Mouse (Mus musculus) urinary bladder, adult 18-20 months (tissue): Measurements from ENCODE around the gene Rara.
A peak's percentile ranks its signal among the peaks of the same experiment; 100 is the strongest.
"Not testable (repeated sequence)": the region's sequence is repeated elsewhere in the genome, so short reads cannot be mapped to it uniquely, and the experiment has no call there.

Experiments
- DNase-seq, 2 experiments: peaks; one replicate each; pipeline ENCODE4 v3.0.0; 2022; ENCODE audit warnings: low spot score in 2 of 2, mixed read lengths in 2 of 2

The Rara gene

DNA sequence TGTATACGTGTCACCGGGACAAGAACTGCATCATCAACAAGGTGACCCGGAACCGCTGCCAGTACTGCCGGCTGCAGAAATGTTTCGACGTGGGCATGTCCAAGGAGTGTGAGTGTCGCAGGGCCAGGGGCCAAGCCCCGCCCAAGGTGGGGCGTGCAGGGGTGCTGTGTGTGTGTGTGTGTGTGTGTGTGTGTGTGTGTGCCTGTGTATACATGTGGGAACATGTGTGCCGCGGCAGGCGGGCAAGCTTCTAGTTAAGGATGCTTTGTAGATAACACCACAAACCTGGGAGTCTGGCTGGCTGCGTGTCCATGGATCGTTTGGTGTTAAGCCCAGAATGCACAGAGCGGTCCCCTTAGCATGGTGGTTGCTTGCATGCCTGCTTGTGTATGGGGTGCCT is 40.5 kb downstream of the Rara start:
- no peak for DNase-seq

DNA sequence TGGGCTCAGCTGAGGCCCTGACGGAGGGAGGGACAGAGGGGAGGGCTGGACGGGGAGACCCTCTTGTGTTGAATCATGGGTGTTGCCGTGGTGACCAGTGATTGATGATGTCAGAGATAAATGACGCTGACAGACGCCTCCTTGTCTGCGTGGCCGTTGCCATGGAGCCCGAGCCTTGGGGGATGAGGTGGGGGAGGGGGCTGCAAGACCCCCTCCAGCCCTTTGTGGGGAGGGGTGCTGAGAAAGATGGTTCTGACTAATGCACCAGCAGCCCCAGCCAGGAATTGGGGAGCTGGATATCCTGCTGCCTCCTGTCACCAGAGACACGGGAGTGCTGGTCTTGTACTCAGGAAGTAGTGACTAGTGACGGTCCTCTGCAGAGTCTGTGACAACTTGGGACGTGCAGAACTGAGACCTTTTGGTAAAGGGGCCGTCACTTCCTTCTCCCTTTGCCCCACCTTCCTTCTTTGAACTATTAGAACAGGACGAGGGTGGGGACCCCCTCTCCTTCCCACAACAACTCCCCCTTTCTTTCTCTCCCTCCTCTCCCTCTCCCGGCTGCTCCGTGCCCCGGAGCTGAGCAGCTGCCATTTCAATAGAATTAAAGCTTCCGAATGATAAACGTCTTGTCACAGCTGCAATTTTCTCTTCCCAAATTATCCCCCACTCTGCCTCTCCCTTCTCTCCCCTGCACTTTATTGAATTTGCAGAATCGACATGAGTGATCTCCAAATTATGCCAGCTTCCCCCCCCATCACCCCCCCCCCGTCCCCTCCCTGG is 41.3 kb downstream of the Rara start:
- no peak for DNase-seq

DNA sequence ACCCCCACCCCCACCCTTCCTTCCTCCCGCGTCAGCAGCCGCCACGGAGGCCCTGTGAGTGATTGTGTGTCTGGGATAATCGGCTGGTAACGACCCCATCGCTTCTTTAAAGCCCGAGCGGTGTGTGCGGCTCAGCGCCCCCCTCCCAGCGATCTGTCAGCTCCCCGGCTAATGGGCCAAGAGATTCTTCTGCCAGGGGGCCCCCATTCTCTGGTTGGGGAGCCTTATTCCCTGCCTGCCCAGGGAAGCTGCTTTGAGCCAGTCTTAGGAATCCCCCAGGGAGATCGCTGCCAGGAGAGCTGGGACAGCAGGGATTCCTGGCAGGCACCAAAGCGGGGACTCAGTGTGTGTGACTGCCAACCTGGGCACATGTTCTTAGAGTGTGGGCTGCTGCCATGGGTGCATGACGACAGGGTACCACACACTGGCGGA is 41.9 kb downstream of the Rara start:
- no peak for DNase-seq

DNA sequence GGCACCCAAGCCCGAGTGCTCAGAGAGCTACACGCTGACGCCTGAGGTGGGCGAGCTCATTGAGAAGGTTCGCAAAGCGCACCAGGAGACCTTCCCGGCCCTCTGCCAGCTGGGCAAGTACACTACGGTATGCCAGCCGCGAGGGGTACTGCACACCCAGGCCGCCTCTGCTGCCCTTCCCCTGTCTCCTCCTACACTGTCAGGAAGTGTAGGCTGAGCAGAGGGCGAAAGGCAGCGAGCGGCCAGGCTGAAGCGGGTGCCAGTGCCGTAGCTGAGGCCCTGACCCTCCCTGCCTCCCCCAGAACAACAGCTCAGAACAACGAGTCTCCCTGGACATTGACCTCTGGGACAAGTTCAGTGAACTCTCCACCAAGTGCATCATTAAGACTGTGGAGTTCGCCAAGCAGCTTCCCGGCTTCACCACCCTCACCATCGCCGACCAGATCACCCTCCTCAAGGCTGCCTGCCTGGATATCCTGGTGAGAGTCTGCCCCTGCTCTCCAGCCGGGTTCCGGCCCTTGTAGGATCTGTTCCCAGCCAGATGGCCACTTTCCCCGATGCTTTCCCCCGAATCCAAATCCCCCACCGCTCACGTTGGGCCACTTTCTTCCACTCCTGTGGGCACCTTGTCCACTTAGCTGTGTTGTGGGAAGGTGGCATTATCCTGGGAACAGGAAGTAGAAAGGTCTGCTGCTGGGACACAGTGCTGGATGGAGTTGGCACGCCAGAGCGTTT is 42.7 kb downstream of the Rara start:
- DNase-seq: no peak

DNA sequence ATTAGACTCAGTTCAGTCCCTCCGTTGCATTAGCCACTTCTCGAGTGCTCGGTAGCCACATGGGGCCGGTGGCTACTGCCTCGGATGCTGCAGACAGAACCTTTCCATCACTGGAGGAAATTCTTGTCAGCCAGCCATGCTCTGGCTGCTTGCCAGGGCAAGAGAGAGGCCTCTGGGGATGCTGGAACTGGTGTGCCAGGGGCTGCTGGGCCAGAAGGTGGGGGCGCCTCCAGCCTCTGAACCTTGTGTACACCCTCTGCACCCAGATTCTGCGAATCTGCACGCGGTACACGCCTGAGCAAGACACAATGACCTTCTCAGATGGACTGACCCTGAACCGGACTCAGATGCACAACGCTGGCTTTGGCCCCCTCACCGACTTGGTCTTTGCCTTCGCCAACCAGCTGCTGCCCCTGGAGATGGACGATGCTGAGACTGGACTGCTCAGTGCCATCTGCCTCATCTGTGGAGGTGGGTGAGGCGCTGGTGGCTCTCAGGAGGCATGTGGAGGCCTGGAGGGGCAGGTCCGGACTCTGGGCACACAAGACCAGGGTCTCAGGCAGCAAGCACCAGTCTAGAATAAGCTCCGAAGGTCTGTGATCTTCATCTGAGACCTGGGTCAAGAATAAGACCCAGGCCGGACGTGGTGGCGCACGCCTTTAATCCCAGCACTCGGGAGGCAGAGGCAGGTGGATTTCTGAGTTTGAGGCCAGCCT is 43.9 kb downstream of the Rara start:
- DNase-seq: no peak

DNA sequence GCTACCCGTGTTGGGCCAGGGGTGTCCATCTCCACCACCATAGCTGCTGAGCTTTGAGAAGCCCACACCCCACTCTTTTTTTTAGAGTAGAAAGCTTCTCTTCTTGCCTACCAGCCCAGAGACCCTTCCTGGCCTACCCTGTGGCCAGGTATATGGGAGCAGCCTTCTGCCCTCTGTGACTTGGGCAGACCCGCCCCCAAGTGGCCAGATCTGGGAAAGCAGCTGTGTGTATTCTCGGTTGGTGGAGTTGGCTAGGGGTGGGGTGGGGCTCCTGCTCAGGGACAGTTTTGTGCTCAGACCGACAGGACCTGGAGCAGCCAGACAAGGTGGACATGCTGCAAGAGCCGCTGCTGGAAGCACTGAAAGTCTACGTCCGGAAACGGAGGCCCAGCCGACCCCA is 44.6 kb downstream of the Rara start:
- peak; percentile 65 to 82 for DNase-seq

DNA sequence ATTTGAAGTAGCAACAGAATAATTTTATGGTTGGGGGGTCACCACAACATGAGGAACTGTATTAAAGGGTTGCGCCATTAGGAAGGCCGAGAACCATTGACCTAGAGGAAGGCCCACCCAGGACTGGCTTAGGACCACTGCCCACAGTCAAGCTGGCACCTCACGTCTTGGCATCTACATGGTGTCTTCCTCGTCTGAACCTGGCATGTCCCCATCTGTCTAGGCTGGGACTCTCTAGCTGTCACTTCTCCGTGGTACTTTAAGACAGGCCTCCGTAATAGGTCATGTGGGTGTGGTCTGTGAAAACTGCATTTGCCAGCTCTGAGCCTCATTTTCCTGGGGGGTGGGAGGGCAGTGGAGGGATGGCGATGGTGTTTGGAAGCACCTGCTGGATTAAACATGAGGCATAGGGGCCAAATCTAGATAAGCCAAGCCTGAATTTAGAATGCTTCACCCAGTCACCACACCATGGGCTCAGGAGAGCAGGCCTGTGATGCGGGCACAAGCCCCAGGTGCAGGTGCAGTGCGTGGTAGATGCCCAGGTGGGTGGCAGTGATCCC is 45.3 kb downstream of the Rara start:
- no peak for DNase-seq

DNA sequence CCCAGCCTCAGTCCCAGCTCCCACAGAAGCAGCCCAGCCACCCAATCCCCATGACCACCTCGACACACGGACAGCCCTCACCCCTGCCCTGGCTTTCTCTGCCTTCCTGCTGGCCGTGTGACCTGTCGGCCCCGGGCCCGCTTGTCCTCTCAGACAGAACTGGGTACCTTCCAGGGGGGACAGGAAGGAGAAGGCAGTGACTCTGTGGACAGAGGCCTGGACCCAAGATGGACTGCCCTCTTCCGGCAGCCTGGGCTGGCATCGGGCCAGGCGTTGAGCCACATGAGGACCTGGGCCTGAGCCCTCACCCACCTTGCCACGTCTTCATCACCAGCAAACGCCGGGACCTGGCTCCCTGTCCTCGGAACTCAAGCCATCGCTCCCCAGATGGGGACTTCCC is 46.0 kb downstream of the Rara start:
- DNase-seq: no peak

DNA sequence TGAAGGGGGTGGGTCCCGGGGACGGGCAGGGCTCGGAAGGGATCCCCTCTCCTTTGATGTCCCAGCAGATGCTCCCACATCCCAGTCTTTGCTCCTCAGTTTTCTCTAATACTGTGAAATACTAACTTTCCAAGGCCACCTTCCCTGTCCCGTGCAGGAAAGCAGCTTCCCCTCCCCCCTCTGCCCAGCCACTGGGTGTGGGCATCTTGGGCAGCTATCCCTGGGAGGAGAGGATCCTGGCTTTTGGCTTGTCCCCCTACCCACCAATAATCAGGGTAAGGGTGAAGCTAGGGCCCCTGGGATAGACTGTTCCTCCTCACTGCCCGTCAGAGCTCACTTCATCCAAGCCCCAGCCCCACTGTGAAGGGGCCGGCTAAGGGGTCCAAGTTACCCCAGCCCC is 46.6 kb downstream of the Rara start:
- no peak for DNase-seq

DNA sequence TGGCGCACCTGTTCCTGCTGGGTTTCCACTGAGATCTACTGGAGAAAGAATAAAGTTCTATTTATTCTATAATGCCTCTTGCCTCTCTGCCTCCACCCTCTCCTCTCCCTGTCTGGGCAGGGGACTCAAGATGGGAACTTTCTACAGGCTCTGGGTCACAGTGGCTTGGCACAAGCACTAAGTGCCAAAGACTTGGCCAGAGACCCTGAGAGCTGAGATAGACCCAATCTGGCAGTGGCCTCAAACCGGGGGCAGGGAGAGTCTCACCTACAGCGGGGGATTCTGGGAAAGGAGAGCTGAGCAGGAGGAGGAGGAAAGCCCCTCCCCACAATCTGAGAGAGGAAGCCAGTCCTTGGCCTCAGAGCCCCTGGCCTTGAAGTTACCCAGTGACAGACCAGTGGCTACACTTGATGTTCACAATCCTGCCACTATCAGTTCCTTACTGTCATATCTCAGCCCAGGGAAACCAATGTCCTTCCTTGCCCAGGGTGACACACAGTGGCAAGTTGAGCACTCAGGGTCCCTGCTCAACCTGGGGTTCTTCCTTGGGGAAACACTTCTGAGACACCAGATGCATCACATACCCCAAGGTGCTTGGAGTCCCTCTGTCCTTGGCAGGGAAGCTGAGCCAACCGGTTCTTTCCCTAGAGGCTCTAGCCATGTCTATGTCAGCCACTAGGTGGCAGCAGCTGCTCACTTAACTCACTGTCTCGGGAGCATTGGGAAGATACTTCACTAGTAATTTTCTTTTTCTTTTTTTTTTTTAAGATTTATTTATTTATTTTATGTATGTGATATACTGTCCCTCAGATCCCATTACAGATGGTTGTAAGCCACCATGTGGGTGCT is 47.5 kb downstream of the Rara start:
- DNase-seq: no peak

DNA sequence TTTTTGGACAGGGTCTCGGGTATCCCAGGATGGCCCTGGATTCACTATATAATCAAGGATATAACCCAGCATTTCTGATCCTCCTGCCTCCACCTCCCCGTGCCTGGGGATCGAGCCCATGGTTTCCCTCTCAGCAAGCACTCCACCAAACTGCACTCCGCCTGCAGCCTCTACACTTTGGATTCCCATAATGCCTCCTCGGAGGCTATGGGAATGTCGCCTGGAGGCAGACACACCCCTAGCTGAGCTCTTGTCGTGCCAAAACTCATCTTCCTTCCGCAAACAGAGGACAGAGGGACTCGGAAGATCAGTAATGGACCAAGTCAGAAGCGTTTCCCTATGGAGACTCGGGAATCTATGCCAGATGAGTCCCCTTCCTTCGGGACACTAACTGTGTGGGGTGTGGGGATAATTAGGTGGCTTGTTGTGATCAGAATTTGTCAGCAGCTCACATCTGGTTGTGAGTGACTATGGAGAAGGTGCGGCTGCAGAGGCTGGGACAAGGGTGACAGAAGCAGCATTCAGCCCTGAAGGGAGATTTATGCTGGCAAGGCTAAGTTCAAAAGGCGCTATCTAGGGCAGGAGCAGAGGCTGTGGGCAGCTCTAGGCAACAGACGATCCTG is 51.0 kb downstream of the Rara start:
- no peak for DNase-seq

DNA sequence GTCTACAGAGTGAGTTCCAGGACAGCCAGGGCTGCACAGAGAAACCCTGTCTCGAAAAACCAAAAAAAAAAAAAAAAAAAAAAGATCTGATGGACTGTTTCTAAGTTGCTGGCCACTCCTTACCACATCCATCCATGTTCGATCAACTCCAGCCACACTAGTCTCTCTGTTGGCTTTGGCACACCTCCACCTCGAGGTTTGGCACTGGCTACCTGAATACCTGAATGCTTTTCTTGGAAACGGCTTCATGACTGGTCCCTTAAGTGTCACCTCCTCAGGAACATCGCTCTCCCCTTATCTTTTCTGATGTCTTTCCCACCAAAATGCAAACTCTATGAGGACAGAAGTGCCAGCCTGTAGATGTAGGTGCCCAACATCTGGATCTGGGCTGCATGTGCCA is 51.7 kb downstream of the Rara start:
- DNase-seq: no peak

DNA sequence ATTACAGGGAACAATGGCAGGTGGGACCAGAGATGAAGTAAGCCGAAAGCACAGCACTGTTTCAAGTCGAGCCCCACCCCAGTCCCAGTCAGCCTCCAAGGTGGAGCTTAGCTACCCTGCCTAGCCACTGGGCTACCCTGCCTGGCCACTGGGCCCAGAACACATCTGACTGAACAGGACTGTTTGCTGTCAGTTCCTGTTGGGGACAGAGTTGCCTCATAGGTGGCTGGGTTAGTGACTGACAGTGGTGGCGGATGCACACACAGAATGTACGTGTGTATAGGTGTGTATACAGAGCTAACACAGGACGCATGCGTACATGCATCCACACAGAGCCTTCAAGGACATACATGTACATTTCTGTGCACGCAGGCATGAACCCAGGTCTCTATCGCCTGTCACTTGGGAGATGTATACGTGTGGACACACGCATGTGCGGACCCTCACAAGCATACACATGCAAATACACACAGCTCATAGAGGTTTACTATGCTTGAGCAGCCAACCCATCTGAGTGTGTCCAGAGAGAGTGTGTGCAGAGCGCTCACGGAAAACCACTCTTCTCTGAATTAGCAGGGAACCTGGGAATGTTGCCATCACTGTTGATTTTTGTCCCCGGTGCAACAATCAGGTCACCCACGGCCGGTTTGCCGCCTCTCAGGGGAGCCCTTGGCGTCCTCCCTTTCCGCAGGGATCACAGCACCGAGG is 53.8 kb downstream of the Rara start:
- no peak for DNase-seq

DNA sequence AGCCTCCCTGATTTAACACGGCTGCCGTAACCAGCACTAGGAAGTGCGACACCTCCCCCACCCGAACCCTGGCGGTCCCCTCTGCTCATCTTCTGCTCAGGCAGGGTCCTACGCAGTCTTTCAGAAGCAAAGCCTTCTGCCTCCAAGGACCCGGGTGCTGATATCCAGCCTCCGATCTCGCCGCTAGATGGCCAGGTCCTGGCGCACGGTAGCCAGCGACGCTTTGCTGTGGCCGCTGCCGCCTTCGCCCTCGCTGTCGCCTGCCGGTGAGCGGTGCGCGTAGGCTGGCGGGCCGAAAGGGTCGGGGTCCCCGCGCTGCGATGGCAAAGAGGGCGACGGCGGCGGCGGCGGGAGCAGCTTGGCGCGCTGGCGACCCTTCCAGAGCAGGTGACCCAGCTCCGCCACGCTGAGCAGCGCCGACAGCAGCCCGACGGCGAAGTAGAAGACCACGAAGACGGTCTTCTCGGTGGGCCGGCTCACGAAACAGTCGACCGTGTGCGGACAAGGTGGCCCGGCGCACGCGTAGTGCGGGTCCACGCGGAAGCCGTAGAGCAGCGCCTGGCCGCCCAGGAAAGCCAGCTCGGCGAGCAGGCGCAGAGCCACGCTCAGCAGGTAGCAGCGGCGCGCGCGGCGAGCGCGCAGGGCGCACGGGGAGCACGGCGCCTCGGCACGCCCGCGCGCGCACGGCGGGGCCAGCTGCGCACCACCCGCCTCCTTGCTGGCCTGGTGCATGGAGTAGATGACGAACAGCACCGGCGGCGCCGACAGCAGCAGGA is 54.6 kb downstream of the Rara start:
- no peak for DNase-seq

DNA sequence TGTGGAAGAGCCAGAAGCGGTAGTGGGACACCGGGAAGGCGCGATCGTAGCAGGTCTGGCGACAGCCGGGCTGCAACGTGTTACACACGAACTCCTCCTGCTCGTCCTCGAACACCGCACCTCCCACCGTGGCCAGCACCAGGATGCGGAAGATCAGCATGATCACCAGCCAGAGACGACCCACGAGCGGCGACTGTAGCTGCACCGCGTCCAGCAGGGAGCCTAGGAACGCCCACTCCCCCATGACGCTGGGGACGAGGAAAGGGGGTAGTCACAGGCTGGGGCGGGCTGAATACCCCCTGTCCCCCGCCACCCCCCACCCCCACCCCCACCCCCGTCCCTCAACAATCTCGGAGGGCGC is 55.1 kb downstream of the Rara start, which contains the start of gene Gjd3:
TSS of gene Gjd3 (minus strand) at position 244 of the 361 bp plus-strand sequence.
- DNase-seq: no peak

DNA sequence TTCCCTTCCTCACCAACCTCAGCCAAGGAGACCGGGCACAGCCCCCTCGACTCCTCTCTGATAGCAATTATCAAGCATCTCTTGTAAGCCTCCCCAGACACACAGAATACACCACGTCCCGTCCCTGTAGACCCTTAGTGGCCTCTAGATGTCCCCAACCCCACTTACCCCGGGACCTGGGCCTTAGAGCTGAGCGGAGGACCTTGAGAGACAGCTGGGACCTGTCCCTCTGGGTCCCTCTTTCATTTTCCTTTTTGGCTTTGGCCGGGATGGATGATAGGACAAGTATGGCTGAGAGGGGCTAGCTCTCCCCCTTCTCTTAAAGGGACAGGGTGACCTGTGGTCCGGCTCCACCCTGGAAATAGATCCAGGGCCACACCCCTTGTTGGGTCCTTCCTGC is 55.9 kb downstream of the Rara start:
- DNase-seq: no peak

DNA sequence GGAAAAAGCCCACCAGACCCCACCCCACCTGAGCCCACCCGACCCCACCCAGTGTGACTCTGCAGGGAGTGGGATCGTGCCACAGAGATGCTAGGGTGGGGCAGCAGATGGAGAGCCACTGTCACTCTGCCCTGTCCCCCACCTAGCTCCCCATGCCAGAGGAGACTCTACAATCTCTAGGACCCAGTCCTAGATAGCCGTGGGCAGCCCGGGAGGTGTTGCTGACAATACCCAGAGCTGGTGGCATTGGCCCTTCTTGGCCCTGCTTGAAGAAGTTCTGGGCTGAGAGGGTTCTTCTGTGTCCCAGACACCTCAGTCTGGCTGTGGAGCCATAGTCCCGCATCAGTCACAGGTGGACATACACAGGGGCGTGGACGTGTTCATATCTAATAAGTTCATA is 57.9 kb downstream of the Rara start:
- DNase-seq: no peak

DNA sequence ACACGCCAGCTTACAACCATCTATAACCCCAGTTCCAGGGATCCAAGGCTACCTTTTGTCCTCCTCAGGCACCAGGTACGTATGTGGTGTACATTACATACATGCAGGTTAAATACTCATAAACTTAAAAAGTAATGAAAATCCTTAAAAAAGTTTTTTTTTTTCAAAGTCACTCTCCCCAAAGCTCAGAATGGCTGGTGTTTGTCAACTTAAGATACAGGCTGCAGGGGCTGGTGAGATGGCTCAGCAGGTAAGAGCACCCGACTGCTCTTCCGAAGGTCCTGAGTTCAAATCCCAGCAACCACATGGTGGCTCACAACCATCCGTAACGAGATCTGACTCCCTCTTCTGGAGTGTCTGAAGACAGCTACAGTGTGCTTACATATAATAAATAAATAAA is 60.6 kb downstream of the Rara start:
- DNase-seq: not testable (repeated sequence)

DNA sequence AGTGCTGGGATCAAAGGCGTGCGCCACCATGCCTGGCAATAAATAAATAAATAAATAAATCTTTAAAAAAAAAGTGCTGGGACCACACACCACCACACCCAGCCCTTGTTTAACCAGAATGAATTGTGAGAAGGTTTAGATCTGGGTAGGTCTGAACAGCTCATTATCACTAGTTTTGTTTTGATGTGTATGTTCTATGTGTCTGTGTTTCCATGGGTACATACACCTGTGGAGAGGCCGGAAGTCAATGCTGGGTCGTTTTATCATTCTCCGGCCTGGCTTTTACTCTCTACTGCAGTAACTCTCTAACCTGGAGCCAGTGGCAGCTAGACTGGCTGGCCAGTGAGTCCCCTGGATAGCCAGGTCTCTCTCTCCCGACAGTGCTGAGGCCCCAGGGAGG is 63.2 kb downstream of the Rara start:
- no peak for DNase-seq

DNA sequence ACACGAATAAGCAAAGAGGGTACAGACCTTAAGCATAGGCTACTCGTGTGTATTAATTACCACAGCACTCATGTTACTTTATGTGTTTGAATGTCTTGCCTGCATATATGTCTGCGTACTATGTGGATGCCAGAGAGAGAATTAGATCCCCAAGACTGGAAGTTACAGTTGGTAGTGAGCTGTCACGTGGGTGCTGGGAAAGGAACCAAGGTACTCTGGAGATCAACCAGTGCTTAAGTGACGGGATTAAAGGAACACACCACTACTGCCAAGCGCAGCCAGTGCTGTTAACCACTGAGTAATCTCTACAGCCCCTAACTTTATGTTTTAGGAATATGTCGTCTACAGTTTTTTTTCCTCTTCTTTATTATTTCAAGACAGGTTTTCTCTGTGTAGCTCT is 68.4 kb downstream of the Rara start:
- DNase-seq: no peak
